Mouse (Mus musculus) erythroblast, adult 5-6 weeks (primary cell): ENCODE results near the gene Sag. TPM values are rescaled to one million over a fixed set of nuclear protein-coding genes. Genes with fewer than 3 reads are reported as not detected.

ENCODE experiments used
- ATAC-seq: replicated peaks from 2 replicates; pipeline ENCODE4 v1.8.0; 2016; ENCODE audit warnings: moderate number of reproducible peaks, mild to moderate bottlenecking, moderate TSS enrichment, inconsistent platforms; ENCODE audit not compliant: poor library complexity, low FRiP score, severe bottlenecking
- total RNA-seq, 2 experiments: library from RNA; stranded (forward) in 1 of 2; stranded (reverse) in 1 of 2; fragments of 150-400 nt in 1 of 2; fragments of 200-764, 138-1000 nt in 1 of 2; gene quantifications; 2 replicates each; pipeline versions ENCODE4 v1.2.3 to v1.2.4; 2015 to 2017; ENCODE audit warnings: low replicate concordance in 2 of 2

Sag gene
- total RNA-seq (2015; ENCODE audit: low replicate concordance) = 0.21 TPM in 1 of 2 replicates, not detected in the other
- total RNA-seq (2017; ENCODE audit: low replicate concordance) = 0.56 and 3.7 TPM in 2 replicates

GRCm38 (mm10) chr1:87803576-87803975 is at the start of gene Sag:
TSS of gene Sag (plus strand) at chr1:87803680.
- ATAC-seq = no peak

- ATAC-seq = peak; percentile 98
Observed at GRCm38 (mm10) chr1:87755641-87756470, 47.6 kb upstream of the Sag start, which contains the start of gene Atg16l1. TSS of gene Atg16l1 (plus strand) at chr1:87755870.

DNA sequence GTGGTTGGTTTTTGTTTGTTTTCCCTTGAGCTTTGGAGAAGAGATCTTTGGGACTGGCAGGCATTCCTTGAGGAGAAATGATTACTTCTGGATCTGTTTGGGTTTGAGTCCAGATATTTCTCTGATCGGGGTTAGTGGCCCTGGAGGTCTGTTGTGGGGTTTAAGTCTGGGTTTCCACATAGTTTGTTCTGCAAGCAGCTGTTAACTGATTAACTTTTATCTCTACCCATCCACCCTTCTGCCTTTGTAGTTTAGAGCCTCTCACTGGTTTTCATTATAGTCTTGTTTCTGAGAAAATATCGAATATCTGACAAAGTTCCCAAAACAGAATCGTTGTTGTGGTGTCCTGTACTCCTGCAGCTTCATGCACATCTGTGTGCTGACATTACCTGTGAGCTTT is 39.7 kb upstream of the Sag start:
- no peak for ATAC-seq

GRCm38 (mm10) chr1:87765741-87766140 is 37.7 kb upstream of the Sag start:
- ATAC-seq = no peak

DNA sequence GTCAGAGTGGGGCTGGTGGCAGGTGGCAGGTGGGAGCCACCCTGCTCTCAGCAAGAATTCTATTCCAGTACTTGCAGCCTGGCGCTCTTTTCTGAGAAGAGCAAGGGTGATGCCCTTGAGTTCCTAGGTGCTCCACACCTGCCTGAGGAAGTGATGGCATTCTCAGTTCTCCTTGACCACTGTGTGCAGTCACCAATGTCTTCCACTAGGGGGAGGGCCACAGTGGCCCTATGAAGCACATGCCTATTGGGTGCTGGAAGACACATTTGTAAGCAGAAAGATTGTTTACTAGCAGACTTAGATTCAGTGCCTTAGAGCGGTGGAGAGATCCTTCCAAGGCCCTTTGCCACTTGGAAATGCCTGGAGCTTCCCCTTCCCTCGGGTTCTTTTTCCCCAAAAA is 37.2 kb upstream of the Sag start:
- ATAC-seq = peak; percentile 83

DNA sequence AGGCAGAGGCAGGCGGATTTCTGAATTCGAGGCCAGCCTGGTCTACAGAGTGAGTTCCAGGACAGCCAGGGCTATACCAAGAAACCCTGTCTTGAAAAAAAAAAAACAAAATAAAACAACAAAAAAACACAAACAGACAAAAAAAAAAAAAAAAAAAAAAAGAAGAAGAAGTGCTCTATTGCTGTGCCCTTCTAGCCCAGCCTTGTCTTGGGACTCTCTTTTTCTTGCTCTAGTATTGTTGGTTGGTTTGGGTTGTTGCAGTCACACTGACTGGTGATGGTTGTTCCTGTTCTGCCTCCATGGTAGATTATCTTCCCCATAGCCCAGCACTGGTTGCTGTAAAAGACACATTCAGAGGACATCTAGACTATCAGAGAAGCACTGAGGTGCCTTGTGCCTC is 34.2 kb upstream of the Sag start:
- ATAC-seq = no peak

DNA sequence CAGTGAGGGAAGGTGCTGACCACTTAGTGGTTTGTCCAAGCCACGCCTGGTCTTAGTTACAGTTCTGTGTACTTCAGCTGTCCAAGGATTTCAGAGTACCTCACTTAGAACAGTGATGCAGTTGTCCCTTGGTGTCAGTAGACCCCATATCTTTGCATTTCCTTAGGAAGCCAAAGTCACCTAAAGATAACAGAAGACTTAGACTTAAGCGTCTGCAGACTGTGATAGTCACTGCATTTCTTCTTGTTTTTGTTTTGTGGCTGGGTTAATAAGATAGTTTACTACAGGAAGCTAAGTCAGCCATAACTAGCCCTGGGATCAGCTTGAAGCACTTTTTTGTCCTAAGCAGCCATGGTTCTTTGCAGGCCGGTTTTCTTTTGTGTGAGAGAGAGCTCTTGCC is 33.0 kb upstream of the Sag start:
- no peak for ATAC-seq

DNA sequence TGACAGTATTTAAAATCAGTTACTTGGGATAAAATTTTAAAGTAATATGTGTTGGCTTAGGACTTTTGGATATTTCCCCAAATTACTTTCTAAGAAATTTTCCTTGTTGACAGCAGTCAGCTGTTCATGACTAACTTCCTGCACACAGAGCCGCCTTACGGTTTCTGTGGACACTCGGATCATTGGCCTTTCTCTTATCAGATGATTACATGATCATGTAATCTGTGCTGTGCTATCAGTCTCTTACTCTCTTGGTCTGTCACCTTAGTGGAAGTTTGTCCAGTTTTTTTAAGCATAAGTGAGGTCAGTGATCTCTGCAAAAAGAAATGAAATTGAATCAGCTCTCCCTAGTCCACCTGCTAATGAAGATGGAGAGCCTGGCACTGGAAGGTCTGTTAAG is 31.8 kb upstream of the Sag start:
- ATAC-seq = no peak

- ATAC-seq = no peak
Observed at GRCm38 (mm10) chr1:87773336-87773735, 30.1 kb upstream of the Sag start.

DNA sequence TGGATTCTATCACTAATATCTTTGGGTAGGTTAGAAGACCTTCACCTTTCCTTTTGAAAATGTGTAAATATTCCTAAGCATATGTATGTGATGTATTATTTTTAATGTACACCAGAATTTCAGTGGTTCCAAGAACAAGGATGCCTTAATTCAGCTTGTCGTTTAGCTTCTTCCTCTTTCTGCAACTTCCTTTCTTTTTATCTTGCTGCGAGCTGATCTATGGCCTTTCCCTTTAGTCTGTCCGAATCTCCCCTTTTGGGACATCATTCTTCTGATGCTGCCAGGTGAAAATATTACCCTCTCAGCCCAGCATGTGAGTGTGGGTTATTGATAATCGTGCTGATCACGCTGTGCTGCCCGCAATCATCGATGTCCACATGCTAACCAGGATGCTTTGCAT is 28.6 kb upstream of the Sag start:
- no peak for ATAC-seq

GRCm38 (mm10) chr1:87779204-87779785 is 24.2 kb upstream of the Sag start:
- no peak for ATAC-seq

- no peak for ATAC-seq
Observed at GRCm38 (mm10) chr1:87785703-87786102, 17.8 kb upstream of the Sag start.

GRCm38 (mm10) chr1:87786251-87786650 is 17.2 kb upstream of the Sag start:
- ATAC-seq = no peak

DNA sequence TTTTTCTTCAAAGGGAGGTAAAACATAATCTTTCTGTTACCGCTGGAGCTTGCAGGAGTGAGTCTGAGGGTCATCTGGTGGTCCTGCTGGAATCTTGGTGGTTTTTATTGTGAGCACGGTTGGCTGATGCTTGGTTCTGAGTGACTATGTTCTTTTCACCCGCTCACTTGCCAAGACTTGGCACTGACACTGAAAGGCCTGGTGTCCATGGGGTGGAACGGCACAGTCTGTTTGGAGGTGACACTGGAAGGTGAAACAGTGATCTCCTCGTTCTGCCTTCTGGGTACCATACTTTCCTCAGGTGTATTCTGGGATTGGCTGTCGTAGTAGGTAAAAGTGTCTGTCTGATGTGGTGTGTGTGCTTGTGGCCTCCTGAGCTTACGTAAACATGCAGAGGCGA is 13.8 kb upstream of the Sag start:
- no peak for ATAC-seq

- ATAC-seq = no peak
Observed at GRCm38 (mm10) chr1:87792438-87793137, 10.9 kb upstream of the Sag start.

- no peak for ATAC-seq
Observed at GRCm38 (mm10) chr1:87793138-87793449, 10.4 kb upstream of the Sag start.

DNA sequence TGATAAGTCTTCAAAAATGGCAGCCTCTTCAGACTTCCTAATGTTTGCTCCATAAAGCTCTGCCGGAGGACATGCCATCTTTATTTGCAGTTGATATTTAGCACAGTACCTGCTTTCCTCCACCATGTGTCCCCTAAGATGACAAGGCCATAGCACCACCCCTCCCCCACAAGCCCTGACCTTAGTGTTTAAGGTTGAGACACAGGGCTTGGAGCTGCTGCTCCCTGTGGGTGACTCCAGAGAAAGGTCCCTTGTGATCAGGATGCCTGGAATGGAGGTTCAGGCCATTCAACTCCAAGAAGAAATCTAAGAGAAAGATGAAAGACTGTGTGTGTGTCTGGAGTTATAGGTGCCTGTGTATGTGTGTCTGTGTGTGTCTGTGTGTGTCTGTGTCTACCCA is 5.8 kb upstream of the Sag start:
- no peak for ATAC-seq

- no peak for ATAC-seq
Observed at GRCm38 (mm10) chr1:87798306-87798705, 5.2 kb upstream of the Sag start.

- no peak for ATAC-seq
Observed at GRCm38 (mm10) chr1:87807751-87808150, 4.3 kb downstream of the Sag start.

DNA sequence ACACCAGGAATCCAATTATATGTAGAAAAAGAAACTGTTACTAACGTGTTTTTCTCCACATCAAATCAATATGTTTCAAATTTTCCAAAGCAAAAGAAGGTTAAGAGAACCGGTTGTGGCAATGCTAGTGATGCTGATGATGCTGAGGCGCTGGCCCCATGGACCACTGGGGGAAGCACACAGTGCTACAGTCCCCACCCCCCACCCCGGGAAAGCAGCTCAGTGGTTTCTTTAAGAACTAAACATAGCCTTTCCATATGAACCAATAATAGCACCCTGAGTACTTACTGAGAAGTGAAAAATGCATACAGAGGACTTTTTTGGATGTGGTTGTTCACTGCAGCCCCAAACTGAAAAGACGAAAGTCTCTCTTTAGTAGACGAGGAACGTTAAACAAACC is 7.9 kb downstream of the Sag start:
- no peak for ATAC-seq

DNA sequence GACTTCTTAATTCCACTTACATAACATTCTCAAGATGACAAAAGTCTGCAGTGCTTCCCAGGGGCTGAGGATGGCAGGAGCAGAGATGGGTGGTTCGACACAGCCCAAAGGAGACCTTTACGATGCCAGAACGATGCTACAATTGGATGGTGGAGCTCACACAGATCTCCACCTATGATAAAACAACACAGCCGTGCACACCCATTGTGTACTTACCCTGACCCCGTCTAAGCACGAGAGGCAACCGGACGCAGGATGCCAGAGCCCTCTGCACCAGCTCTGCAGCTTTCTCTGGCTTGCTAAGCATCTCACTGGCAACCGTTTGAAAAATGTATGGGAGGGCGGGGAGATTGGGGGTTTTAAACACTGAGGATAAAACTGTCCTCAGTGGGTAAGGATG is 8.6 kb downstream of the Sag start:
- no peak for ATAC-seq
